Mouse (Mus musculus) gastrocnemius, adult 18-20 months (tissue): ENCODE measurements around the gene Shroom1. TPM values are rescaled to one million over a fixed set of nuclear protein-coding genes. Genes with fewer than 3 reads are reported as not detected.
A peak's percentile ranks its signal among the peaks of the same experiment; 100 is the strongest.

ENCODE experiments used
- DNase-seq: peaks from one replicate; pipeline ENCODE4 v3.0.0; 2021; ENCODE audit warnings: low spot score
- total RNA-seq, 2 experiments: library from RNA; stranded (reverse); gene quantifications; 2 replicates each; pipeline ENCODE4 v1.2.3; 2021

Shroom1 gene
- total RNA-seq, 2 experiments from 2014 or later: 0.71 to 0.73 TPM

DNA sequence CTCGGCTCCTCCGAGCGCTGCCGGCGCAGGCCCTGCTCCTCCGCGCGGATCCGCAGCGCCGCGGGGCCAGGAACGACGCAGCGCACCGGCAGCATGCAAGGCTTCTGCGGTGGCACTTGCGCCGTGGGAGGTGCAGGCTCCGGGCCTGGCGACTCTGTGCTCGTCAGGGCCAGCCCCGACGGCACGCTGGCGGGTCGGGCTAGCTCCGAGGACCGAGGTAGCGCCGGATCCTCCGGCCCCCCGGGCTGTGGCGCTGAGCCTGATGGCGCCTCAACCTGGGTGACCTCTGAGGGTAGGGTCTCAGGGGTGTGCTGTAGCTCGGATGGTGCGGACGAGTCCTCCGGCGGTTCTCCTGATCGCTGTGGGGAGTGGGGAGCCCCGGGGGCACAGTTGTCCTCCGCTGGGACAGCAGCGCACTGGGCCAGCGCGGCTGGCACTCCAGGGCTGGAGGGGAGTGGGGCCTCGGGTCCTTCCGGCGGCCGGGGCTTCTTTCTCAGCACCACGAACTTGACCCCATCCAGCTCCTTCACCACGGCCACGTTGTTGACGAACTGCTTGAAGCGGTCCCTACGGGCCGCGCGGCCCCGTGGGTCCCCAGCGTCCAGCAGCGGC lies 22.3 kb downstream of the Shroom1 start:
- no peak for DNase-seq

DNA sequence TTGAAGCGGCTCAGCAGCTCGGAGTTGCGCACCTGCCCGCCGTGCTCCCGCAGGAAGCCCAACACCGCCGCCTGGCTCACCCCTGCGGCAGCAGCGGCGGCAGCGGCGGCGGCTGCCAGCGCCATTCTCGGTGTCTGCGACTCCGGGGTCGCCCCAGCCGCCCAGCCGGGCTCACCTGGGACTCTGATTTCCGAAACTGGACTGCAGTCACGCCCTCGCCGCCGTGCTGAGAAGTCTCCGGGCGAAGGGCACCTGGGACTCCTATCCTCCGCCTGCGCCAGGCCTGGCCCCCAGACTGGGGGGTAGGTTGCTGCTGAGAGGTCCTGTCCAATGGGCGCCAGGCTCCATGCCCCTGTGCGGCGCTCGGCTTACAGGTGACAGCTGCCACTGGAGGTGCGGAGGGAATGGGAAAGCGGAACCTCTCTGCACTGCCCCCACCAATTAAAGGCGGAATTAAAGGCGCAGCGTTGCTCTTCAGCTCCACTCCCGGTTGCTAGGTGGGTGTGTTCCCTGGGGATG lies 22.8 kb downstream of the Shroom1 start, which contains the start of the genes Gm9945 and Sowaha:
TSS of gene Gm9945 (plus strand) at position 384 of the 519 bp plus-strand sequence.
TSS of gene Sowaha (minus strand) at position 492 of the 519 bp plus-strand sequence.
- no peak for DNase-seq

DNA sequence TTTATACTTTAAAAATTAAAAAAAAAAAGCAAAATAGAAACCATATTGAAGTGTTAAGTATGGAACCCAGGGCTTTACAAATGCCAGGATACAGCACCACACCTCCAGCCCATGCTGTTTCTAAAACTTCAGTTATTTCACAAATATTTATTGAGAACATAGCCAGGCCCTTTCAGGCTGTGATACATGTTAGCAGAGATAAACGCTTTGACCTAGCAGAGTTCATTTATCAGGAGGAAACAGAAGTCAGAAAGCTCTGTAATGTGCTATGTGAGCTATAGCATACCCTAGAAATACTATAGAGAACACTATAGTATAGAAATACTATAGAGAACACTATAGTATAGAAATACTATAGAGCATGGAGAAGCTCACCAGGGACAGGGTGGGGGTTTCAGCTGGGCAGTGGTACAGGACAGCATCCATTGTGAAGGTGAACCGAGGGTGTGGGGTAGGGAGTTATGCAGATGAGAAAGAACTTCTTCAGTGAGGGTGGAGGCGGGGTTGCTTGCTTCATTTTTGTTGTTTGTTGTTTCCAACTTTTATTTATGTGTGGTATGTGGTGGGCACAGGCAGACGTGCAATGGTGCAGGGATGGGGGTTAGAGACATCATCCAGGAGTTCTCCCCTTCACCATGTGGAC lies 24.2 kb downstream of the Shroom1 start:
- DNase-seq: no peak

DNA sequence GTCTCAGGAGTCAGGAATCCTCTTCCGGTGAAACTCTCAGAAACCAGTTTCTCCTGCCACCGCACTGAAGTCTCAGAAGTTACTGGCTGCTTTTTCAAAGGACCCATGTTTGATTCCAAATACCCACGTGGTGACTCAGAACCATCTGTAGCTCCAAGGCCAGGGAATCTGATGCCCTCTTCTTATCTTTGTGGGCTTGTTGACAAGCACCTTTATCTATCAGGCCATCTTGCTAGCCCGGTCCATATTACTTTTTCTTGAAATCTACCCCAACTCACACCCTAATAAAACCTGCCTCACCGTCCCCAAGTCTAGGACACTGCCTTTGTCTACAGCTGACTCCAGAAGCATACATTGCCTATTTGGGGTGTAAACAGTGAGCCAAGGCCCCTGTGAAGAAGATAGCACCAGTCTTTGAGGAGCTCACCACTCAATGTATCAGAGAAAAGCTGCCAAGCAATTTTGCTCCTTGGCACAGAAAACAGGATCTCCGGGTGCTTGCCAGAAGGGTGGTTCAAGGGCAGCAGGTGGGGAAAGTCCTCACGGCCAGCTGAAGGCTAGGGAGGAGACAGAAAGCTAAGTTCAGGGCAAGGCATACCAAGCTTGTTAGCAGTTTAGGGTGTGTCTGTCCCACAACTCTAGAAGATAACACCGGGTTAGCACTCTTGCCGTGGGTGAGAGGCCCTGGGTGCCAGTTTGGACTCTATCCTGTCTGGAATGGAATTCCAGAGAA lies 26.3 kb downstream of the Shroom1 start:
- no peak for DNase-seq

DNA sequence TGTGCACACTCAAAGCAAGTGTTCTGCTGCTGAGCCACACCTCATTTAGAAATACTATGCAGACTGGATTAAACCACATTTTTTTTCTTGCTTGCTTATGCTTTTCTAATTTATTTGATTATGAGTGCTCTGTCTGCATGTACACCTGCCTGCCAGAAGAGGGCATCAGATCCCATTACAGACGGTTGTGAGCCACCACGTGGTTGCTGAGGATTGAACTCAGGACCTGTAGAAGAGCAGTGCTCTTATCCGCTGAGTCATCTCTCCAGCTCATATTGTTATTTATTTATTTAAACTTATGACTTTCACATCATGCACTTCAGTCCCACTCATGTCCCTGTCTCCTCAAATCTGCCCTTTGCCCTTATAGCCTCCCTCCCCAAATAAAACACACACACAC lies 28.7 kb downstream of the Shroom1 start:
- no peak for DNase-seq

DNA sequence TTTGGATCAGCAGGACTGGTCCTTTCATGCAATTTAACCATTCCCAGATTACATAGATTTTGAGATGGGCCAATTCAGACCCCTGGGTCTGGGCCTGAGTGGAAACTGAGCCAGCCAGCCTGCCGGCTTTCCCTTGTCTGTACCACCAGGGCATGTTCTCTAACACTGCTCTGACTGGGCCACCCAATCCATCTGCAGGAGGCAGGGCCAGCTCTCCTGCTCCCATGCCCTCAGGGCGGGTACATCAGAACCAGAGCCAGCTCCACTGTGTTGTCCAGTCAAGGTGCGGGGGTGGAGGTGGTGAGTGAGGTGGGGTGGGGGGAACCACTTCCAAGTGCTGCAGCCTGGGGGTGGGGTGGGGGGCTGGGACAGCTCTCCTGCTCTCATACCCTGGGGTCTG lies 29.3 kb downstream of the Shroom1 start:
- no peak for DNase-seq

DNA sequence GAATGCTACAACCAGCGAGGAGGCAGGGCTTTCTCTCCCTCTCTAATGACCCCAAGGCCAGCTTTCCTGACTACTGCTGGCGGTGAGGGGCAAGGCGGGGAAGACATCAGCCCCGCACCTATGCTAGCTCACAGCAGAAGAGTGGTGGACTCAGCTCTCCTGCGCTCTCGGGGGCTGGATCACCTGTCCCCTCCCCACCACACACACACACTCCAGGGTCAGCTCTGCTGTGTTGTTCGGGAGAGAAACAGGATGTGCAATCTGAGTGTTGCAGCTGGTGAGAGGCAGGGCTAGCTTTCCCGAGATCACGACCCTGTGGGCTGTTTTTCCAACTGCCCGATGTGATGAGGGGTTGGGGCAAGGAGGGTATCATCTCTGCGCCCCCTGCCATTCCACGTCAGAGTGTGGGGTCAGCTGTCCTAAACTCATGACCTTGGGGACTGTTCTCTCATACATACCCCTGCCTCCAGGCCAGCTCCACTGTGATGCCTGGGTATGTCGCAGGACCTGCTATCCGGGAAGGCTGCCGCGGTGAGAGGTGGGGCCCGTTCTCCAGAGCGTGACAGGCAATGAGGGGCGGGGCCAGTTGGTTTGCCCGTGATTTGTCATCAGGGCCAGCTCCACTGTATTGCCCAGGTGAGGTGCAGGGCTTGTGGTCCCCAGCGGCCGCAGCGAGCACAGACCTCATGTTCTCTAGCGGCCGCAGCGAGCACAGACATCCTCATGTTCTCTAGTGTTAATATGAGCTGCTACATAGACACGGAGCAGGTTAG lies 30.0 kb downstream of the Shroom1 start:
- no peak for DNase-seq

DNA sequence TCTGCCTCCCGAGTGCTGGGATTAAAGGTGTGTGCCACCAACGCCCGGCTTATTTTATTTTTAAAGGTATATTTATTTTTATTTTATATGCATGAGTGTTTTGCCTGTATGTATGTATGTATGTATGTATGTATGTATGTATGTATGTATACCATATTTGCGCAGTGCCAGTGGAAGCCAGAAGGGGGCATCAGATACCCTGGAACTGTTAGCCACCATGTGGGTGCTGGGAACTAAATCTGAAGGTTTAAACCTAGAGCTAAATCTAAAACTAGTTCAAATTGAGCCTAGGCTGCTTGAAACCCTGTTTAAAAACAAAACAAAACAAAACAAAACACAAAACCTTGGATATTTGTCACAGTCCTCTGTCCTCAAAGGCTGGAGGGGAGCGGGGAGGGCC lies 32.0 kb downstream of the Shroom1 start:
- no peak for DNase-seq

DNA sequence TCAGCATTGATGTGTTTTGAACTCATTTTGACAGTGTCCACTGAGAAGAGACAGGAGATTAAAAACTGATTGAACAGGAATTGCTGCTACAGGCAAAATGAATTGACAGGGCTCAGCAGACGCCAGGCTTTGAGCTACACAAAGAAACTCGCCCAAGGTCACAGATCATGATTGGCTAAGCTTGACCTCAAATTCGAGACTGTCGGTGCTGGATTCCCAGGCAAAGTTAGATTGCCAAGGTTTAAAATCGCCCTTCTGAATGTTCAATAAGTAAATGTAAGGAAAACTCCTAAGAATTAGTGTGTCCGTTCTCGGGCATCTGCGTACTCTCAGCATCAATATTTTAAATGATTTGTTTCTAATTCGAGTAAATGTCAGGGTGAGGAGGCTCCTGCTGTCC lies 32.4 kb downstream of the Shroom1 start:
- DNase-seq: no peak

DNA sequence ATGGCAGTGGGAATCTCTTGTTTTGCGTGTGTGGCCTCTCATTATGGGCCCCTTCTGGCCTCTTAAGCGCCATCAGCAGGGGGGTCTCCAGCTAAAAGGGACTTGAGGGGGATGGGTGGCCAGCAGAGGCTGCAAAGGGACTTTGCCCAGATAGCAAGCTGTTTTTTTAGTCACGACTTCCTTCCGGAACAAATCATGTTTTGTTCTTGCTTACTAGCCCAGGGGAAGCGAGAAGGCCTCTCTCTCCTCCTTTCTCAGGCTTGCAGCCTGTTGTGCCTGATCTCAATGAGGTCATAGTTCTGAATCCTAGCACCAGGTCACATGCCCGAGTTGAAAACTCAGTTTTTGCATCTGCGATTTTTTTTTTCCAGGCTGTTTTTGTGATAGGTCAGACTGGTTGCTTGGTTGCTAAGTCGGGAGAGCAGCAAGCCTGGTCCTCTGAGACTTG lies 35.0 kb downstream of the Shroom1 start:
- DNase-seq: peak; percentile 39

DNA sequence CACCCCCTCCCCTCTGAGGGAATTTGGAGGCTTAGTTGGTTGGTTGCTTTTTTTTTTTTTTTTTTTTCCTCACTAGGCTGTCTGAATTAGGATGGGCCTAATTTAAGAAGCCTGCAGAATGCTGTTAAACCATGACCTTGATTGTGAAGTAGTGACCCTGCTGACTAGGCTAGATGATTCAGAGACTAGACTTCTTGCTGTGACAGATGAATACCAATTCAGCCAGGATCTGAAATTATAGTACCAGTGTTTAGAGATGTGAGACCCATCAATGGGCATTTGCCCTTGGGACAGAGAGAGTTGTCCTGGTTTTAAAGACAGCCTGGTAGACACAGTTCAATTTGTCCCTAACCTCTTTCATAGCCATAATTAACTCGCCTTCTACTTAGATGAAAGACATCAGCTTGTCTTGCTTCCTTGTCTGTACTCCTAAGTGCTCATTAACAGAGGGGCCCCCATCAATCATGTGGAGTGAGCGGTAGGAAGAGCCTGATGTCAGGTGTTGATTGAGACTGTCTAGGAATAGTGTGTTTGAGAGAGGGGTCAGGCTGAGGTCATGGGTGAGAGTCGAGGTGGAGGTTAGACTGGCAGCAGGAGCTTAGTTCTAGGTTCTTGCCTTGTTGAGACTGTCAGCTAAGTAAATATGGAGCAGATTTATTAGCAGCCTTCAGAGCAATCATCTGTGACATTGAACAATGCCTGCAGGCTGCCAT lies 36.4 kb downstream of the Shroom1 start:
- DNase-seq: no peak

DNA sequence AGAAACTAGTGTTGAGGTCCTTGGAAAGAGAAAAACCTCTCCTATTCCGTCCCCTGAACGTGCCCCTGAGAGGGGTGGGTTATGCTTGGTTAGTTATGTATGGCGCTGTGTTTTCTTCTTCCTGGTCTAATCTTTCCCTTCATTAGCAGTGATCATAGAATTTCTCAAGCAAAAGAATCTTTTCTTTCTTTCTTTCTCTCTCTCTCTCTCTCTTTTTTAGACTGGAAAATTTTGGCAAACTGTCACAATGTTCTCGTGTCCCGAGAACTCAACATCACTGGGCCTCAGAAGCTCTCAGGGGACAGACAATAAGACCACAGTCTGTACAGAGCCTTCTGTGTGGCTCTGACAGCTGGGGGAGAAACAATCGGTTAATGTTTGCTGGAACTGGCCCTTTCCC lies 38.4 kb downstream of the Shroom1 start:
- peak; percentile 18 for DNase-seq

DNA sequence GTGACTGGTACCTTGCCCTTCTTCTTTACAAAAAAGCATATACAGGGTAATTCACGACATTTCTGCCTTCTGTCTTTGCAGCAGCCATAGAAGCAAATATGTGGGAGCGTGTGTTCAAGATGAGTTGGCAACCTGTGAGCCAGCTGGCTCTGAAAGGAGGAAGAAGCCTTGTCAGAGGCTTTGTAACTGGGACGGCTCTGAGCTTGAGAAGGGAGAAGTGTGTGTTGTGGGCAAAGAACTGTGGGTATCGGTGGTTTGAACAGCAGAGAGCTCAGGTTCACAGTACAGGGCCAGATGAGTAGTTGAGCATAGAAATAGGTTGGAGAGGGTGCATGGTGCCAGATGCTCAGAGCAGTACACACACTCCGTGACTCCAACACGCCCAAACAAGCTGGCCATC lies 39.9 kb downstream of the Shroom1 start:
- DNase-seq: no peak

DNA sequence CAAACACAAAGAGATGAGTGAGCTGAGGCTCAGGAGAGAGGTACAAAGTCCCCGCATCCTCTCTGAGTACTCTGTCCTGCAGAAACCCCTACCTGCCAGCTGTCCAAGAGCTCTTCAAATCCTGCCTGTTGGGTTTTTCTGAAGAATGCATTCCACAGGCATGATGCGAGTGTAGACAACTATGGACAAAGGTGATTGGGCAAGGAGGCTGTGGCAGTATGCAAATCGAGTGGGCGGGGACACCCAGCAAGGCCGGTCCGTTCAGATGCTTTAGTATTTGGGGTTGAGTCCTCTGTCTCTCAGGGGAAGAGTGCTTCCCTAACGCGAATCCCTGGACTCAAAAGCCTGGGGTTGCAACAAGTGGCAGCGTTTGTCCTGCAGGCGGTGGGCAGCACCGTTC lies 43.6 kb downstream of the Shroom1 start:
- no peak for DNase-seq

DNA sequence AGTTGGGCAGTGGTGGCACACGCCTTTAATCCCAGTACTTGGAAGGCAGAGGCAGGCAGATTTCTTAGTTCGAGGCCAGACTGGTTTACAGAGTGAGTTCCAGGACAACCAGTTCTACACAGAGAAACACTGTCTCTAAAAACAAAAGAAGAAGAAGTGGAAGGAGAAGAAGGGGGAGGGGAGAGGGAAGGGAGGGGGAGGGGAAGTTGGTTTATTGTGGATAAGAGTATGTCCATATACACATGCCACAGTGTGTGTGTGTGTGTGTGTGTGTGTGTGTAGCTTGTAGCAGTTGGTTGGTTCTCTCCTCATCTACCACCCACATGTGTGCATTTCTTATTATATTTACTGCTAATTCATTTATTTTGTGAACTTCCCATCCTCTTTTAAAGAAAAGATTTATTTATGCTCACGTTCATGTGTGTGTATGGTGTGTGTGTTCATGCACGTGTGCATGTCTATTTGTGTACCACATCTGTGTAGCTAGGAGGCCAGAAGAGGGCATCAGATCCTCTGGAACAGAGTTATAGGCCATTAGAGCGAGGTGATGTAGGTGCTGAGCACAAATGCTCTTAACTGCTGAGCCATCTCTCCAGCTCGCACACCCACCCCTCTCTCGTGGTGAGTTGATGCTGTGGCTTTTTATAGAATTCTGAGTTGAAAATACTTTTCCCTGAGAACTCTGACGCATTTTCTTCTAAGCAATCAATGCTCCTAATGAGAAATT lies 45.2 kb downstream of the Shroom1 start:
- DNase-seq: no peak

DNA sequence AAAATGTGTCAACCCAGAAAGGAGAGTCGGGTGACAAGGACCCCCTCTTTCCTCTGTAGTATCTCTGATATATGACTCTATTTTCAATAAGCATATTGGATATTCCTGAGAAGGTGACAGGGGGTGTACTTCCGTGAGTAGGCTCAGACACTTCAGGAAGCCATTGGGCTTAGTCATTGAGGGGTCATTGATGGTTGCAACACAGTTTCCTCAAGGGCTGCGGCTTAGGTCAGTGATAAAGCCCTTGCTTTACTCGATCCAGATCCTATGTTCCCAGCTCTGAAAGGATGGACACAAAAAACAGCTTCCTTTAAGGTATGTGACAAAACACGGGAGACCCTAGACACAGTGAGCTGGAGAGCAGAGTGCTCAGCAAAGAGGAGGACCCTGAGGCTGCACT lies 46.7 kb downstream of the Shroom1 start:
- no peak for DNase-seq

DNA sequence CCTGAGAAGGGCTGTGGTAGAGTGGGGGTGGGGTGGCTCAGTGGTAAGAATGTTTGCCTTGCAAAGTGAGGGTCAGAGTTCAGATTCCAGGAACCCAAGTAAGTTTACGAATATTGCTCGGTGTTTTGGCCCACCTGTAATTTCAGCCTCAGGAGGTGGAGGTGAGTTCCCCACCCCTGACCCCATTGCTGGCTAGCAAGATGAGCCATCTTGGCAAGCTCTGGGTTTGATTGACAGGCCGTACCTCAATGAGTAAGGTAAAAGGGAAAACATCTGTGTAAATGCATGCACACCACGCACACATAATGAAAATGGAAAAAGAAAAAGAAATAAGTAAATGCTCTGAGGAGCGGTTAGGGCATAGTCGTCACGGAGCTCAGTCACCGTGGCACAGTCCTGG lies 47.4 kb downstream of the Shroom1 start:
- no peak for DNase-seq

DNA sequence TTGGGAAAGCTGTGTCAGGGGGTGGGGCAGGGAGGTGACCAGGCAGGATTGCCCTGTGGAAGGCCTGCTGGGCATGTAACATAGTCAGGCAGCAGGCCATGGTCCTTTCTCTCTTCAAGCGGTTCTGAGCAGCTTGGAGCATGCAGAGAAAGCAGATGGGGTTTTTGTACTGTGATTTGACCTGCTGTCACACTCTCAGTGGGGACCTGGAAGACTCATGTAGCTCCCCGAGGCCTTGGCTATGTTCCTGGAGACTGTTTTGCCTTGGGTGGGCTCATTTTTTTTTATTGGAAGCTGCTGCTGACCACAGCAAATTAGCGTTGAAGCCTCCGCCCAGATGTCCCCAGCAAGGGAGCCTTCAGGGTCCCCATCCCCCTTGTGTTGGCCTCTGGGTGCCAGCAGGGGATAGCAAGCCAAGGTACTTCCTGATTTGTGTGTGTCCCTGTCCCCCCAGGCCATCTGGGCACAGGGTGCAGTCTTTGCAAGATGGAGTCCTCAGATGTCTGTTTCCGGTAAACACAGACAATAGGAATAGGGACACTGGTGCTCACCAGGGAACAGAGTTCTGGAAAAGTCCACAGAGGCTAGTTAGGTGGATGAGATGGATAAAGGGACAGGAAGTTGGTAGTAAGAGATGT lies 48.1 kb downstream of the Shroom1 start:
- DNase-seq: no peak

DNA sequence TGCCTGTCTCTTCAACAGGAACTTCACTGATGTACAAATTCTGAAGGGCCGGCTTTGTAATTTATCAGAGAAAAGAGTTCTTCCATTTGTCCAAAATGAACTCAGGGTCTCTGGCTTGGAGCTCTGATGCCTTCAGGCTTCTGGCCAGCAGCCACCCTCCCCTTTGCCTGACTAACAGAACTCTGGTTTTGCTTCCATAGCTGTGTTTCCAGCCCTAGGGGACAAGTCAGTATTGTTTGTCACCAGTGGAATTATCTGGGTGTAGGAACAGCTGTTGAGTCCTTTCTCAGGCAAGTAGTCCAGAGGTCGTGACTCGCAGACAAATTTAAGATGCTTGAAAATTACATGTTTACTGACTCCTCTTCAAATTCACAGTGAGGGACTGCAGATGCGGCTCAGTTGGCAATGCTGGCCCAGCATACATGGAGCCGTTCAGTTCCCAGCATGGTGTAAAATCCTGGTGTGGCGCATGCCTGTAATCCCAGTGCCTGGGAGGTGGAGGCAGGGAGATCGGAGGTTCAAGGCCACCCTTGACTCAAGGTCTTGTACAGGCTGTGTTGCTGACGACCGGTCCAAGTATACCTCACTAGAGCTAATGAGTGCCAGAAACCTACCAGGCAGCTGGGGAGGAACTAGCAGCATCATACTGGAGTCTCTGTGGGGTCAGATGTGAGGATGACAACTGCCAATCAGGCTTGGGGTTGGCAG lies 50.2 kb downstream of the Shroom1 start:
- no peak for DNase-seq
